Mouse (Mus musculus) hindbrain, embryonic 12.5 days (tissue): ENCODE measurements around the gene Ssbp4. TPM values are rescaled to one million over a fixed set of nuclear protein-coding genes. Genes with fewer than 3 reads are reported as not detected.

Source experiments
- ATAC-seq: fragments of 200-750 bp; cut with Nextera tagmentation; 2 replicates; pipeline ENCODE4 v1.8.0; 2017; ENCODE audit warnings: moderate TSS enrichment; ENCODE audit not compliant: low FRiP score
- H3K27ac ChIP-seq: fragments of 300-500 bp; sonication (generic); 2 replicates; pipeline ENCODE4 v1.5.1; 2016; ENCODE audit warnings: mild to moderate bottlenecking
- H3K27me3 ChIP-seq: fragments of 300-500 bp; sonication (generic); 2 replicates; pipeline ENCODE4 v1.6.1; 2016; ENCODE audit warnings: mild to moderate bottlenecking
- H3K36me3 ChIP-seq: fragments of 300-500 bp; sonication (generic); 2 replicates; pipeline ENCODE4 v1.6.1; 2016; ENCODE audit warnings: mild to moderate bottlenecking
- H3K4me1 ChIP-seq: fragments of 300-500 bp; sonication (generic); 2 replicates; pipeline ENCODE4 v1.6.1; 2016
- H3K4me2 ChIP-seq: fragments of 300-500 bp; sonication (generic); replicated peaks from 2 replicates; pipeline ENCODE4 v1.6.1; 2016; ENCODE audit warnings: mild to moderate bottlenecking
- H3K4me3 ChIP-seq: fragments of 300-500 bp; sonication (generic); 2 replicates; pipeline ENCODE4 v1.5.1; 2016; ENCODE audit warnings: mild to moderate bottlenecking
- H3K9ac ChIP-seq: fragments of 300-500 bp; sonication (generic); 2 replicates; pipeline ENCODE4 v1.6.1; 2016; ENCODE audit warnings: mild to moderate bottlenecking, moderate library complexity
- H3K9me3 ChIP-seq: fragments of 300-500 bp; sonication (generic); replicated peaks from 2 replicates; pipeline ENCODE4 v1.6.1; 2016; ENCODE audit warnings: mild to moderate bottlenecking
- WGBS: fragments of 180-500 bp; shearing (Covaris S2); methylation state at CpG from one replicate; pipeline ENCODE4 v1.1.7; 2016; 5-methylcytosine and 5-hydroxymethylcytosine counted together
- polyA plus RNA-seq: library from polyadenylated mRNA; unstranded; fragments of >200 nt; fragmentation: Nextera tagmentation; extraction: Ambion mirVana; gene quantifications from 2 replicates; pipeline ENCODE4 v1.2.1, GENCODE M21; 2016

The Ssbp4 gene
- polyA plus RNA-seq, 1 experiment from 2014 or later: 141 TPM

DNA sequence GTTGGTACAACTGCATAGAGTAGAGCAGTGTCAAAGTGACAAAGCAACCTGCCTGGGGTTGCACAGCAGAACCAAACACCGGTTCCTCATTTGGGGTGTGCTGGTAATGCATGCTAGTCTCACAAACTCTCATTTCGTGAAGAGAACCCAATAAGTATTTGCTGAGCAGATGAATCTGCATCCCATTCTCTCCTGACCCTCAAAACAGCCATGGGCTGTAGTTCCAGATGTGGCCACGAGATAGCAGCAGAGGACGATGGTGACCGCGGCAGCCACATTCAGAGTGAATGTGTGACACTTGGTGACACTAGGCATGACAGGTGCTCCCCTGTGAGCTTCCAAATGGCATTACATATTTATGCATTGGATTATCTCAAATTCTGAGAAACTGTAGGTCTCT lies 3.2 kb upstream of the Ssbp4 start:
- Histone ChIP-seq H3K4me2 (peak overlapping the region; percentile 89), H3K36me3 (no peaks in the 10 kb centered on the region), H3K27ac (peak overlapping the region; percentile 55; the same call in 1 of the 2 replicates), H3K4me3 (peak overlapping the region; percentile 40), H3K27me3 (no peaks in the 10 kb centered on the region), H3K4me1 (peaks cover 44% of the 10 kb centered on the region), H3K9ac (peak overlapping the region; percentile 66; the same call in 1 of the 2 replicates), H3K9me3 (no peaks in the 10 kb centered on the region)
- ATAC-seq: no peak
- under 1% methylated on average over 6 of the region's 6 CpGs for WGBS

DNA sequence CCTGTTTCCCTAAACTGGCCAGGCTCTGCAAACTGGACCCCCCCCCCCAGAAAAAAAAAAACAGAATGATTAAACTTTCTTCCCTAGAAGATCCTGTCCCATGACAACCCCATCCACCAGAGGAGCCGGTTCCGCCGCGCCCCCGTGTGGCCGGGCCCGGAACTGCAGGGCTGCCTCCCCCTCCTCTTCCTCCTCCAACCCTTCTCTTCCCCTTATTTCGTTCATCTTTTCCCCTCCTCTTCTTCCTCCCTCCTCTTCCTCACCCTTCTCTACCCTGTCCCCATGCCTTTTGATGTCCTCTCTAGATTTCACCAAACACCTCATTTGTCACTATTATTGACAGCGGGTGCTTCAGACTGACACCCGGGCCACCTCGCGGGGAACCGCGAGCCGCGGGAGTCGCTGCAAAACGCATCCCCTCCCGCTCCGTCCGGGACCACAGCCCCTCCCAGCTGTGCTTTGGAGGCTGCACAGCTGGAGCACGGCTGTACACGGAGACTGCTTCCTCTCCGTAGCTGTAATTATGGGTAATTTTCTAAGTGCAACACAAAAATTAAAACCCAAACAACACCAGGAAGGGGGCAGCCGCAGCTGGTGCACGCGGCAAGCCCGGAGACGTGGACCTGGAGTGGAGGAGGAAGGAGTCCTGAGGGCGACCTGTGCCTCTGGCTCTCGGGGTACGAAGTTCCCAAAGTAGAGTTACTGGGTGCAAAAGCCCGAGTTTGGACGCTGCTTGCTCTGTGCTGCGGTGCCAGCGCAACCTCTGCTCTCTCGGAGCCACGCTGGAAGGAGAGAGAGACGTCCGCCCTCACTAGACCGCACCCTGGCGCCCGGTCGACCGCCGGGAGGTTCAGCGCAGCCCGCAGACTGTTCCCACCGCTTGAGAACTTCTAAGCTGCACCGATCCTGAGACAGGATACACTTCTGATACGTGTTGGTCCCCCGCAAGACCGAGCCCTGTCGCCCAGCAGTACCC lies 2.4 kb upstream of the Ssbp4 start:
- peak; percentile 12; the same call in 1 of the 2 replicates for ATAC-seq
- Histone ChIP-seq H3K4me3 (peak overlapping the region; percentile 40), H3K9me3 (no peaks in the 10 kb centered on the region), H3K27me3 (no peaks in the 10 kb centered on the region), H3K27ac (peak overlapping the region; percentile 95), H3K36me3 (no peaks in the 10 kb centered on the region), H3K4me1 (peaks cover 50% of the 10 kb centered on the region), H3K4me2 (peak overlapping the region; percentile 89), H3K9ac (peak overlapping the region; percentile 66)
- WGBS: under 1% methylated on average over 51 of the region's 54 CpGs

DNA sequence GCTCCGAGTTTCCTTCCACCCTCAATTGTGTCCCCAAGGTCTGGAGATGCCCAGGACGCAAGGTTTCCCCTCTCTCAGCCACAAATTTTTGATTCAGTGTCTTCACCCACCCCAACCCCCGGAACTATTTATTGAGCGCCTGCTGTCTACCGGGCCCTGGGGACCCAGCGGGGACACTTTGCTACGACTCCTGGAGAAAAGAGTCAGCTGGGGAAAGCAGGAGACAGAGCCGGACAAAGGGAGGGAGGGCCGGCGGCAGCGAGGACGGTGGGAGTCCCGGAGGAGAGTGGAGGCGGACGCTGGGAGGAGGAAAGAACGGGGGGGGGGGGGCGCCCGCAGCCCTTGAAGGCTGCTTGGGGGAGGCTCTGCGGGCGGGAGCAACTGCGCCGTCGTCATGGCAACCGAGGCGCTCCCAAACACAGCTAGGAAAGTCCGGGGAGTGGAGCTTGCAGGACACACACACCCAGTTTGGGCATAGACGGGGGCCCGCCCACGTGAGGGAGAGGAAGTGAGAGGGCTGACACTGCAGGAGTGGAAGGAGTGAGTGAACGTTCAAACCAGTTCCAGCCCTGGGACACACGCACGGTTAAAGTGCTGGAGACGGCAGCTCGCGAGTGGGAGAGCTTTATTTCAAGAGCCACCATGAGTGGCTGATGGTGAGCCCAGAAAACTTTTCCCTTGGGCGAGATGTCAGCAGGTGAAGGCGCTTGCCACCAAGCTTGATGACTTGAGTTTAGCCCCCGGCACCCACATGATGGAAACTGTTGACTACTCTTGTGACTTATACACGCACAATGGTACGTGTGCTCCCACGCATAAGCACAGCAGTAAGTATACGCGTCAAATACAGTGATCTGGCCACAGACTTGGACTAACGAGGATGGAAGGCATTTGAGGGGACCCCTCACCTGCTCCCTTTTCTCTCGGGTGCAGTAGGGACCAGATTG lies 1.4 kb upstream of the Ssbp4 start:
- H3K4me1 ChIP-seq: peaks cover 57% of the 10 kb centered on the region

DNA sequence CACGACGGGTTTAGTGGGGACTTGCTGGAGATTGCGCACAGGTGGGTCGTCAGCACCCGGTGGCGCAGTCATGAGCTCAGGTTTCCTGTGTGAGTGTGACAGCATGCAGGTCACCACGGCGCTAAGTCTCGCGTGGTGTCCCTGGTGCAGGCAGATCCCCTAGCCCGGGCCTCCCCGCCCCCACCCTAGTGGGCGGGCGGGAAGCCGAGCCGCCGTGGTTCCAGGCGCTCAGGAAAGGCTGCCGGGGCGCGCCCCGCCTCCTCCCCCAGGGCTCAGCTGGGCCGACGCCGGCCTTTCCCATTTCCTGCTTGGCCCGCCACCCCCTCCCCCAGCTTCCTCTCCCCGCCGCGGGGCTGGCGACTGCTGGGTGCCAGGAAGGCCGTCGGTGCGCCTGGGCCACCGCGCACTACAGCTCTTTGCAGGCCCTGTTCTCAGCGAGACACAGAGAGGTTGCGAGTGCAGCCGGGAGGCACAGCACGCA lies 736 bp upstream of the Ssbp4 start:
- under 1% methylated on average over 37 of the region's 39 CpGs for WGBS
- peaks cover 65% of the 10 kb centered on the region for H3K4me1 ChIP-seq
- H3K36me3 ChIP-seq: no peaks in the 10 kb centered on the region
- H3K27ac ChIP-seq: peak overlapping the region; percentile 95
- no peaks in the 10 kb centered on the region for H3K9me3 ChIP-seq
- H3K9ac ChIP-seq: peak overlapping the region; percentile 61
- peak overlapping the region; percentile 89 for H3K4me2 ChIP-seq
- ATAC-seq: peak; percentile 65
- no peaks in the 10 kb centered on the region for H3K27me3 ChIP-seq
- peak overlapping the region; percentile 40 for H3K4me3 ChIP-seq

More for the DNA sequence above, 1.4 kb upstream of the Ssbp4 start:
- H3K36me3 ChIP-seq: no peaks in the 10 kb centered on the region
- peak; percentile 41 for ATAC-seq
- 1% methylated on average over 43 of the region's 45 CpGs for WGBS
- H3K27me3 ChIP-seq: no peaks in the 10 kb centered on the region
- H3K9me3 ChIP-seq: no peaks in the 10 kb centered on the region
- peak overlapping the region; percentile 61 for H3K9ac ChIP-seq
- H3K27ac ChIP-seq: peak overlapping the region; percentile 95
- peak overlapping the region; percentile 40 for H3K4me3 ChIP-seq
- peak overlapping the region; percentile 89 for H3K4me2 ChIP-seq

DNA sequence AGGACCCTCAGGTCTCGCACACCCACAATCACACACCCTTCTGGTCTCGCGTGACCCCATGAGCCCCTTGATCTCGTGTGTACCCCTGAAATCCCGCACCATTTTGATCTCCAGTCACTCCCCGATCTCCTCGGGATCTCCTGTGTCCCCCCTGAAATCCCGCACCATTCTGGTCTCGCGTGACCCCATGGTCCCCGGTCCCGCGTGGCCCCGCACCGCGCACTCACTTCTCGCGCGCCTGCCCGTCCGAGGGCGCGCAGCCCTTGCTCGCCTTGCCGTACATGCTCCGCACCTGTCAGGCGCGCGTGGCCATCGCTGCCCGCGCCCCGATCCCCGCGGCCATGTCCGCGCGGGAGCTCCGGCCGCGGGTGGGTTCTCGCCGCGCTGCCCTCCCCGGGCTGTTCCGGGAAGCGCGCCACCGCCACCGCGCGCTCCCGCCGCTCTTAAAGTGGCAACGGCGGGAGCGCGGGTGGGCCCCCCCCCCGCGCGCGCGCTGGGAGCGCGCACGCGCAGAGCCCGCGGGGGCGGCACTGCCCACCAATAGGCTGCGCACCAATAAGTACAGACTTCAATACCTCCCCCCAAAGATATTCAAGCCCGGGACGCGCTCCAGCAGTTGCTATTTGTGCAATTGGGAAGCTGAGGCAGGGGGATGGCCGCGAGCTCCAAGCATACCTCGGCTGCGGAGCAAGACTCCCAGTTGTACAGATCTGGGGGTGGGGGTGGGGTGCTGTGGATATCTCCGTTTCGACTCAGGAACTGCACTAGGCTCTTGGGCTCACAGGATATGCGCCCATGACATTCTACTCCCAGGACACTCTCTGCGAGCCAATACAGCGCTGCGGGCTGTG lies 549 bp downstream of the Ssbp4 start:
- peaks cover 66% of the 10 kb centered on the region for H3K4me1 ChIP-seq
- ATAC-seq: no peak

DNA sequence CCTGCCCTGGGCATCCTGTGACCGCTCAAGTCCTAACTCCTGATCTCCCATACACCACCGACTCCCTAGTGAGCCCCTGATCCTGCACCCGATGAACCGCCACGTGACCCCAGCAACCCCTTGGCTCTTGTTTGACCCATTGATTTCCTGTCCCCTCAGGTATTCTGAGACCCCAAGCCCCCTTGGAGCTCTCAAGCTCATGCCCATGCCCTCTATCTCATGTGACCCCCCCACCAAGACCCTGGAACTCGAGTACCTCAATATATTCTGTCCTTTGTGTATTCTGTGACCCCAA lies 1.1 kb downstream of the Ssbp4 start:
- Histone ChIP-seq H3K9me3 (no peaks in the 10 kb centered on the region), H3K4me2 (peak overlapping the region; percentile 89), H3K4me3 (peak overlapping the region; percentile 73), H3K4me1 (peaks cover 66% of the 10 kb centered on the region), H3K9ac (peak overlapping the region; percentile 91), H3K36me3 (peaks cover 5% of the 10 kb centered on the region), H3K27me3 (no peaks in the 10 kb centered on the region), H3K27ac (peak overlapping the region; percentile 95; the same call in 1 of the 2 replicates)
- 28% methylated on average over 6 of the region's 6 CpGs for WGBS
- no peak for ATAC-seq

More for the DNA sequence above, 549 bp downstream of the Ssbp4 start:
- H3K9me3 ChIP-seq: no peaks in the 10 kb centered on the region
- no peaks in the 10 kb centered on the region for H3K27me3 ChIP-seq
- WGBS: 2% methylated on average over 83 of the region's 84 CpGs
- H3K9ac ChIP-seq: peak overlapping the region; percentile 91
- H3K4me2 ChIP-seq: peak overlapping the region; percentile 89
- H3K27ac ChIP-seq: peak overlapping the region; percentile 95
- no peaks in the 10 kb centered on the region; the same call in 1 of the 2 replicates for H3K36me3 ChIP-seq
- peak overlapping the region; percentile 73 for H3K4me3 ChIP-seq

DNA sequence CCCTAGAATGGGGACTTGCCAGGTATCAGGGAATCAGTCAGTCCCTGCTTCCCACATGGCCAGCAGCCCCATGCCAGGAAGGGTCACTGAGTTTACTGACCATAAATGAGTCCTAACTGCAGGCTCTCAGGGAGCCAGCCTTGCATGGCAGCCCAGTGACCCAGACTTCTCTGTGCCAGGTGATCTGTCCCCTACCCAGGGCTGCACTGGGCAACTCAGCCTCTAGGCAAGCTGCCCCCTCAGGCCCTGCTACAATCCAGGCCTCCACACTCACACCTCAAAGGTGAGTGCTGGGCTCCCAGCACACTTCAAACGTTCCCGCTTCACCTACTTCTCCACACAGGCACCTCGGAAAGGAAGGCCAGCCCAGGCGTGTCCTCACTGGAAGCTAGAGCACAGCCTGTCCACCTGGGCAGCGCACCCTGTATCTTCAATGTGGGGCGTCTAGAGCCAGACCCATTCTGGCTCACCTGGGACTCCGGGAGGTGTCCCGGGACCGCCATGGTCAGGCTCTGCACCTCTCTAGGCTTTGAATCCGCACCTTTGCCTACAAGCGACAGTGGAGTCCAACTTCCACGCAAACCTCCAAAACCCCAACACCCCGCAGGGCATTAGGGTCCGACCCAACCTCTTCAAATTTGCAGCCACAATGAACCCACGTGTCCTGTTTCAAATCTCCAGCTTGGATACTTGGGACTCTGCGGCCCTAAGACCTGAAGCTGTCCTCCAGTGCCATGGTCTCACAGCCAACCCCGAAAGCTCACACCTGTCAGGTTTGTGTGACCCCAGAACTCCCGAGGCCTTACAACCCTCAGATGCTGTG lies 1.7 kb downstream of the Ssbp4 start:
- H3K4me3 ChIP-seq: peak overlapping the region; percentile 73
- peak overlapping the region; percentile 91 for H3K9ac ChIP-seq
- H3K27me3 ChIP-seq: no peaks in the 10 kb centered on the region
- H3K4me2 ChIP-seq: peak overlapping the region; percentile 89
- peak overlapping the region; percentile 95; the same call in 1 of the 2 replicates for H3K27ac ChIP-seq
- peaks cover 68% of the 10 kb centered on the region for H3K4me1 ChIP-seq
- peaks cover 11% of the 10 kb centered on the region for H3K36me3 ChIP-seq
- peaks cover 2% of the 10 kb centered on the region; the same call in 1 of the 2 replicates for H3K9me3 ChIP-seq
- ATAC-seq: no peak
- WGBS: 61% methylated on average over 18 of the region's 18 CpGs

DNA sequence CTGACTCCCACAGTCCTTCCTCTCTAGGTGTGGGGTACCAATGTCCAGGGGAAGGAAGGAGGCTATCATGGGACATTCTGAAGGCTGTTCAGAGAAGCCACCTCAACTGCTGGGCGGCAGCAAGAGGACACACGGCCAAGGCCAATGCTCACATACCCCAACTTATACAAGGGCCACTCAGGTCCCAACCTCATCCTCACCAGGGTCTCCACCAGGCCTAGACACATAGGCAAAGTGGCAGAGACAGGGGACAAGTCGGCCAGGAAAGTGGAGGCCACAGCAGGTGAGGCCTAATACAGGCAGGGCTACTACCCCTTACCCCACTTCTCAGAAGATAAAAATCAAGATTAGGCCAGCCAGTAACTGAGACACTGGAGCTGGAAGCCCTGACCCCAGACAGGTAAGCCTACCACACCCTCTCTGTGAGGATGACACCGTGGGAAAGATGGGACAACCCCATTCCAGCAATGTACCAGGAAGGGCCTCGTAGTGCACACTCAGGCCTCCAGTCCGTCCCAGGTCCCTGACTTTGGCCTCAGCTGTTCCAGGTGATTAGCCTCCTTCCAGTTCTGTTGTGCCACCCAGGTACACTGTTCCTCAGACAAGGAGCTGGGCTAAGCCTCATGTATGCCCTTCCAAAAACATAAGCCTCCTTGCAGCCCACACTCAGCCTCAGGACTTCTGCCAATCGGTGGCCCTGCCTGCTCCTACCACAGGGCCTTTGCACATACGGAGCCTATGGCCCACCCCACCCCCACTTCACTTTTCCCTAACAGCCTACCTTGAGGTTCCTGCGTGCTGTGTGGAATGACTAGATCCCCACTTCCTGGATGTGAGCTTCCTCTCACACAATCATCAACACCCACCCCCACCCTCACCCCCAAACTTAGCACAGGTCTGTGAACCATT lies 2.5 kb downstream of the Ssbp4 start:
- H3K4me2 ChIP-seq: peak overlapping the region; percentile 89
- peak overlapping the region; percentile 73 for H3K4me3 ChIP-seq
- no peaks in the 10 kb centered on the region for H3K27me3 ChIP-seq
- H3K4me1 ChIP-seq: peaks cover 70% of the 10 kb centered on the region
- ATAC-seq: no peak
- no peak overlapping the region for H3K9ac ChIP-seq
- H3K27ac ChIP-seq: no peak overlapping the region
- 89% methylated on average over 9 of the region's 9 CpGs for WGBS
- H3K9me3 ChIP-seq: peaks cover 3% of the 10 kb centered on the region; the same call in 1 of the 2 replicates
- peaks cover 13% of the 10 kb centered on the region for H3K36me3 ChIP-seq

DNA sequence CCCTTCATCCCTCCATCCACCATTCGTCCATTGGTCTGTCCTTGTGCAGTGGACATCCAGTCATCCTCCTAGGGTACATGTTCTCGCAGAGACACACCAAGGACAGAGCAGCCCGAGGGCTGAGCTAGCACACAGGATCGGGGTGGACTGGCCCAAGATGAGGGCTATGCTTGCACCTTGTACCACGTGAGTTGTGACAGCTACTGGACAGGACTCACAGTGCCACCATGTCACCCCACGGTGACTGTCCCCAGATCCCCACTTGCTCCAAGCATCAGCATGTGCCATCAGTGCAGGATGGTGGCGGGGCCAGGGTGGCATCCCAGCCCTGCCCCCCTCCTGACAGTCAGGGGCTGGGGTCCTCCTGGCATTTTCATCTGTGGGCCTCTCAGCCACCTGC lies 4.1 kb downstream of the Ssbp4 start:
- Histone ChIP-seq H3K27ac (peak overlapping the region; percentile 48; the same call in 1 of the 2 replicates), H3K4me2 (no peak overlapping the region), H3K4me3 (no peak overlapping the region), H3K4me1 (peaks cover 74% of the 10 kb centered on the region), H3K27me3 (no peaks in the 10 kb centered on the region), H3K36me3 (peaks cover 13% of the 10 kb centered on the region), H3K9me3 (peaks cover 3% of the 10 kb centered on the region; the same call in 1 of the 2 replicates), H3K9ac (peak overlapping the region; percentile 18; the same call in 1 of the 2 replicates)
- no peak for ATAC-seq
- 85% methylated on average over 7 of the region's 7 CpGs for WGBS
